Mouse (Mus musculus): ENCODE data around the gene Stip1.
"Not testable (repeated sequence)": the region's sequence is repeated elsewhere in the genome, so short reads cannot be mapped to it uniquely, and the experiment has no call there.

Gene Stip1

DNA sequence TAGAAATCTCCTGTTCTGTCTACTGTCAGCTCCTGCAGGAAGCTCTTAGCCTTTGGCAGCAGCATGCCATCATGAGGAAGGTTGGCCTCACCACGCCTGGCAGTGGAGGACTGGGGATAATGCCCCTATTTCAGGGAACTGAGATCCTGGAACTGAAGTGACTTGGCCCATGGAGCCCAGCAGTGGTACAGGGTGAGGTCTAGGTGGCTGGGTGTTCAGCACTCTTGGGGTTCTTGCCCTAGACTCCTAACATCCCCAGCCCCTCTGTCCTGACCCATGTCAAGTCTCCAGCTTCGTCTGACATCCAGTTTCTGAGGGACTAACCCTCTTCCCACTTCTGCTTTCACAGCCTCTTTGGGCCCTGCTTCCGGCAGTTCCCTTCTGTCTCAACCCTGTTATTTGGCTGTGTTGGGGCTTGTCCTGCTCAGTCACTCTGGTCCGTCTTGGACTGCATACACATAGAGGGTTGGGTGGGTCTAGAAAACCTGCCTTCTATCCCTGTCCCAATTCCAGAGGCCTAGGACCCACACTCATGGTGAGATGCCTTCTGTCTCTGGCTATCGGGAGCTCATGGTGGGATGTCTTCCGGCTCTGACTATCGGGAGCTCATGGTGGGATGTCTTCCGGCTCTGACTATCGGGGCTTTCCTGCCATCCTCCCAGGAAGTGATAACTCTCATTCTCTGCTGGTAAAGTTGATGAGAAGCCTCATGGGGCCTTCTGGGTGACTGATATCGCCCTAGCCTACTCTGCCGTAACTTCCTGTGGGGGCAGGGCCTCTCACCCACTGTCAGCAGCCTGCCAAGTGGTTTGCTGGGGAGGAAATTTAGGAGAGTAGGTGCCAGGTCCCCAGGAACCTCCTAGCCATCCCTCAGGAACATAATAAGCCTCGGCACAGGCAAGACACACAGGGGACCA is 22.0 kb downstream of the Stip1 start:
- DNase-seq (ENCODE audit: low spot score in 2 of 2) = no peak

DNA sequence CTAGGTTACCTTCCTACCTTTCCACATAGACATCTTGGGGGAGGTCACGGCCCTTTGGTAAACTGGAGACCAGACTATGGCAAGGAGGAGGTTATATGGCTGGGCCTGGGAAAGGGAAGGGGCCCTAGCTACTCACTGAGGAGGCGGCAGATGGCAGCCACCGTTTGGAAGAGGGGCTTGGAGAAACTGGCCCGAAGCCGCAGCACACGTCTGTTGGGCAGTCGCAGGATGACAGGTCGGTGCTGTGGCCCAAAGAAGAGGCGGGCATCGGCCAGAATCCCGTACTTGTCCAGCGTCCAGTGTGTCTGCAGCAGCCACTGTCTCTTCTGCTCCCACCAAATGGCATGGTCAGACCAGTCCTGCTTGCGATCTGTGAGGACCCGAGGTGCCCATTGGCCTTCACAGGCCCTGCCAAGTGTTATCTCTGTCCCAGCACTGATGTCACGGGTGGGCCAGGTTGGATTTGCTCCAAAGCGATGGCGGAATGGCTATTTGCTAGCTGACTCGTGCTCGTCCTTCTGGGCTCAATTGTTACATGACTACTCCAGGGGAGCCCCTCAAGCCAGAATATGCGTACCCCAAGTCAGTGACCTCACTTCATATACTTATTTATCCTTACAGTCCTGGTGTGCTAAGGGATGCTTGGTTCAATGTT is 25.2 kb downstream of the Stip1 start:
- DNase-seq (ENCODE audit: low spot score in 2 of 2) = no peak

DNA sequence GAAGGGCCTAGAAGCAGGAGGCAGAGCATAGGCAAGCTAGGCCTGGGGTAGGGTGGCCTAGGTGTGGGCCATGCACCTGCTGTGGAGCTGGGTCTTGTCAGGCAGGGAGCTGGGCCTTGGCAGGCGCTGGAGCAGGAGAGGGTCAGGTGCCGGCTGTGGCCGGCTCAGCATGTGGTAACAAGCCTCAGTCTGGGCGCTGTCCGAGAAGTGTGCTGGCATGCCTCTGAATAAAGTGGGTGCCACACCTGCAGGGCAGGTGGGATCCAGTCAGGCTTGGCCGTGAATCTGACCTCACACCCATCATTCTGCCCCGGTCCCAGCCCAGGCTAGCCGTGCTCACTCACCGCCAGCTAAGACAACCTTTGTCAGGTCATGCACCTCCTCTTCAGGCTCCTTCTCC is 25.8 kb downstream of the Stip1 start:
- DNase-seq (ENCODE audit: low spot score in 2 of 2) = peak; percentile 44 to 78

DNA sequence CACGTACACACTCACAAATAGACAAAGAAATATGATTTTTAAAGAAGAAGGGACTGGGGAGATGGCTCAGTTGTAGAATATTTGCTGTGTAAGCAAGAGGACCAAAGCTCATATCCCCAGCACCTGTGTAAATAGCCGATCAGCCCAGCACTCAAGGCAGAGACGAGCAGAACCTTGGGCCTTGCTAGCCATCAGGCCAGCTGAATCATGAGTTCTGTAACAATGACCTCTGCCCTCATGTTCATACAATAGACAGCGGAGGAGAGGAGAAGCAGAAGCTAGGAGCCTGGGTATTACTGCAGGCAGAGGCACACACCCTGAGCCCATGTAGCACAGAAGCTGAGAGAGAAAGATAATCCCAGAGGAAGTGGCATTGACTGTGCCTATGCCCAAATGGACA is 27.3 kb downstream of the Stip1 start:
- no peak for DNase-seq (ENCODE audit: low spot score in 2 of 2)

DNA sequence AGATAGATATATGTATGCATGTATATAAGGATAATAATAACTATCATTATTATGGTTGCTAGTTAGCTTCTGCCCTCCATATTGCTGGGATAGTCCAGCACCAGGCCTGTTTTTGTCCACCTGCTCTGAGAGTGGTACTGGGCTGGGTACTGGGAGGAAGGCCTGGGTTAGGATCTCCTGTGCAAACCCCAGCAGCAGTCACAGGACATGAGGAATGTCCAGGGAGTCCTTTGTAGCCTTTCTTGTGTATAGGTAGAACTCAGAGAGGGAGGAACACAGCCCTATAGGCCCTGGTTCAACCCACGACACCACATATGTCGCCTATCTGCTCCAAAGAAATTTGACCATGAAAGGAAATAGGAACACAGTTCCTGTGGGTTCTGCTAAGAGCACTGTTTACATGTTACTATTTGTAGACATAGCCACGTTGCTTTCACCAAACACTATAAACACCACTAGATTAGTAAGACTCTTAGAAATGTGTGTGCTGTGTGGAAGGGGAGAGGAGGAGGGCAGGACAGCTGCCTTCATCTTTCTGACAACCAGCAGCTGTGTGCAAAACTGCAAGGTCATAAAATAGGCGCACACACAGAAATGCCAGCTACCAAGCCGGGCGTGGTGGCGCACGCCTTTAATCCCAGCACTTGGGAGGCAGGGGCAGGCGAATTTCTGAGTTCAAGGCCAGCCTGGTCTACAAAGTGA is 32.7 kb downstream of the Stip1 start:
- no peak for DNase-seq (ENCODE audit: low spot score in 2 of 2)

DNA sequence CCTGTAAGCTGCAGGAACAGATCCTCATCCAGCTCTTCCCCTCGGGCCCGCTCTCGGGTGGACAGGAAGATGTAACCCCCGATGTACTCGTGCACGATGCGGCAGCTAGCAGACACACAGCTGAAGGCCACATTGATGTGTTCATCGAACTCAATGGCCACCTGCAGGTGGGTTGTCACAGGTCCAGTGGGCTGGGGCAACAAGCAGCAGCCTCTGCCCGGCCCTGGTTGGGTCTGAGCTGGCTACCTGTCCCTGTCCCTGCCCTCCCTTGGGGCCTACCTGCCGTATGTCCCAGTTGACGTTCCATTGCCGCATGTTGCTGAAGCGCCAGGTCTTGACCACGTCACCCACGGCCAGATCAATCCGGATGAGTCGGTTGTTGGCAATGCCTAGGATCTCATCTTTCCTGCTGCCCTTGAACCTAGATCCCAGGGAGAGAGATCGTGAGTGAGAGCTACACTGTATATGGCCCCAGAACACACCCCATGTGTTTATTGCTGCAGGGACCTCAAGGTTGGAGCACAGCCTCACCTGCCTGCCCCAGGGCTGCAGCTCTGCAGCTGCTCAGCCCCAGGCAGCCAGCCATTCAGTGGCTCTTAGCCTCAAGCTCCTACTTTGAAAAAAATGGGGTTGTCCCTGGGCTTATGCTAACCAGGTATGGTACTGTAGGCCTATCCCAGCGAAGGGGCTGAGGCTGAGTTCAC is 40.3 kb downstream of the Stip1 start:
- no peak for DNase-seq (ENCODE audit: low spot score in 2 of 2)

DNA sequence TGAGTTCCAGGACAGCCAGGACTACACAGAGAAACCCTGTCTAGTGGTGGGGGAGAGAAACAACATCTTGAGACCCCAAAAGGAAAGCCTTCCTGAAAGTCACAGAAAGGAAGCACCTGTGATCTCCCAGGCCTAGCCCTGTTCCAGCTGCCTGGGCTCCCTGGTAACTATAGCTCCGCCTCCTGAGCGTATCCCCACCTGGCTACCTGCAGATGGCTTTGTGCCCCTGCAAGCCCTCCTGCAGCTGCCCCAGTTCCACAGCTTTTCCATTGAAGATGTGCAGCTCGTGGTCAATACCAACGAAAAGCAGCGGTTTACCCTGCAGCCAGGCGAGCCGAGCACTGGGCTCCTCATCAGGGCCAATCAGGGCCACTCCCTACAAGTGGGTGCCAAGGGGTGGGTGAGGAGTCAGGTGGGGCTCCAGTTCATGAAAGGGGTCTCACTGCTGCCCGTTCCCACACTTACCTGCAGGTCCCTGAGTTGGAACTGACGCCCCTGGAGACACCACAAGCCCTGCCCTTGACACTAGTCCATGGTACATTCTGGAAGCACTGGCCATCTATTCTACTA is 42.0 kb downstream of the Stip1 start:
- DNase-seq (ENCODE audit: low spot score in 2 of 2) = no peak

DNA sequence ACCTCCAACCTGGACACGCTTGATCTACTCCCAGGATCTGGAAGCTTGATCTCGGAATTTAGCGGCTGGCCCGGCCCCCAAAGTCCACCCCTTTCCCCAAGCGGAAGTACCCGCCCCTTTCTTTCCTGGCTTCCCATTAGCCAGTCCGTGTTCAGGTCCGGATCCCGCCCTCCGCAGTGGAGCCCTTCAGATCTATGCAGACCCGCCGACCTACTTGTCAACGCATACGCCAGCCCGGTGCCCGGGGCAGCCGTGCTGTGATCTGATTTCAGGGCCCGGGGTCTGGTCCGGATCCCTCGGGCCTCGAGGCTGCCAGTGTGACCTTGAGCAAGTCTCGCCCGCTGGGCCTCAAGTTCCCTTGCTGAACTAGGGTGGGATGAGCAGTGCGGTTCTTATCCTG is 43.8 kb downstream of the Stip1 start, which contains the start of the genes Nudt22 and Trpt1:
Gene Nudt22, minus strand, starts transcription at position 112 of the 400 bp plus-strand sequence.
Gene Trpt1, plus strand, starts transcription at position 126 of the 400 bp plus-strand sequence.
- DNase-seq (ENCODE audit: low spot score in 2 of 2) = peak; percentile 81 to 83

DNA sequence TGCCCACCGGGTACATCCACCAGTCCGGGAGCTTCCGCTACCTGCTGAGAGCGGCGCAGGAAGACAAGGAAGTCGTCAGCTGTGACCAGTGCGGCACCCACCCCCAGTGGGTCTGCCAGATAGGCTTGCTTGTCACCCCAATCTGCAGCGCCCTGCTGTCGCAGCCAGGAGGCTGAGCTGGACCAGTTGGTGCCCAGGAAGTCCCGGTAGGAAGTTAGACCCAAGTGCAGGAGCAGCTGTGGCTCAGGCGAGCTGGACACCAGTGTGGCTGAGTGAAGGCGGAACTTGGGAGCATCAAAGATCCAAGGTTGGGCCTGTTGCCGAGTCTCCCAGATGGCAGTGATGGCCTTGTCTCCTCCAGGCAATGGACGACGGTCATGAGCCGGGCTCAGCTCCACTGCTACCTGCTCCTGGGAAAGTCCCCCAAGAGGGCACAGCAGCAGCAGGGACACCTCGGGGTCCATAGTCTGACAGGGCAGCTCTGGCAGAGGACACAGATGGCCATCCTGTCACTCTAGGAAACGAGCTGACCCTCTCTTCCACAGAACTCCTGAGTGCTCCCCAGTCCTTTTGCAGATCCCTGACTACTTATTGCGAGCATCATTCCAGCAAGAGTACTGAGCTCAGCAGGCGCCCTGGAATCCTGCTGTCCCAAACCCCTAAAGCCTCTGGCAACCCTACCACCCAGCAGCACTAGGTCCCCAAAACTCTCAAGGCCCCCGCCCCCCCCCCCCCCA is 44.3 kb downstream of the Stip1 start:
- DNase-seq (ENCODE audit: low spot score in 2 of 2) = no peak

DNA sequence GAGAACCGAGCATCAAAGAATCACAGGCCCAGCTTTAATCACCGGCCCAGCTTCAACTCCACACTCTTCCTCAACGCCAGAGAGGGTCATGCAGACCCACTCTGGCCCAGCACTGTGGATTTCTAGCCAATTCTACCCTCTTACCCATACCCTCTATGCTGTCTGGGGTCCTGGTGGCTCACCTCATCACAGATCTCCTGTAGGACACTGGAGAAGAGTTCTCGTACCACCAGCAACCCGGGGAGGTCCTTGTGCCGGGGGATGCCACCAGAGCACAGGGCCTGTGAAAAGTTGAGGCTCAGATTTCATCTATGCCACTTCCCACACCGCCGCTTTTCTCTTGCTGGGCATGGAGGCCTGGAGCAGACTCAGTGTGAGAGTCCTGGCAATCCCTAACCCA is 45.3 kb downstream of the Stip1 start:
- DNase-seq (ENCODE audit: low spot score in 2 of 2) = no peak

DNA sequence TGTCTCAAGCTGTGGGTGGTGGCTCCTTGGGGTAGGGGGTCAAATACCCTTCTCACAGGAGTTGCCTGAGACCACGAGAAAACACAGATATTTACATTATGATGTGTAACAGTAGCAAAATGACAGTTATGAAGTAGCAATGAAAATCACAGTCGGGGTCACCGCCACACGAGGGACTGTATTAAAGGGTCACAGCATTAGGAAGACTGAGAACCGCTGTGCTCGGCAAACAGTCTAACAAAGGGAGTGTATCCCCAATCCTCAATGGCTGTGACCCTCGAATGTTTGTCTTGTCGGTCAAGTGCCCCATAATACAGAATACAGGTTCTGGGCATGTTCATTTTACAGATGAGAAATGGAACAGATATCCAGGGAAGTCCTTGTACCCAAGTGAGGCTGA is 45.8 kb downstream of the Stip1 start:
- no peak for DNase-seq (ENCODE audit: low spot score in 2 of 2)

DNA sequence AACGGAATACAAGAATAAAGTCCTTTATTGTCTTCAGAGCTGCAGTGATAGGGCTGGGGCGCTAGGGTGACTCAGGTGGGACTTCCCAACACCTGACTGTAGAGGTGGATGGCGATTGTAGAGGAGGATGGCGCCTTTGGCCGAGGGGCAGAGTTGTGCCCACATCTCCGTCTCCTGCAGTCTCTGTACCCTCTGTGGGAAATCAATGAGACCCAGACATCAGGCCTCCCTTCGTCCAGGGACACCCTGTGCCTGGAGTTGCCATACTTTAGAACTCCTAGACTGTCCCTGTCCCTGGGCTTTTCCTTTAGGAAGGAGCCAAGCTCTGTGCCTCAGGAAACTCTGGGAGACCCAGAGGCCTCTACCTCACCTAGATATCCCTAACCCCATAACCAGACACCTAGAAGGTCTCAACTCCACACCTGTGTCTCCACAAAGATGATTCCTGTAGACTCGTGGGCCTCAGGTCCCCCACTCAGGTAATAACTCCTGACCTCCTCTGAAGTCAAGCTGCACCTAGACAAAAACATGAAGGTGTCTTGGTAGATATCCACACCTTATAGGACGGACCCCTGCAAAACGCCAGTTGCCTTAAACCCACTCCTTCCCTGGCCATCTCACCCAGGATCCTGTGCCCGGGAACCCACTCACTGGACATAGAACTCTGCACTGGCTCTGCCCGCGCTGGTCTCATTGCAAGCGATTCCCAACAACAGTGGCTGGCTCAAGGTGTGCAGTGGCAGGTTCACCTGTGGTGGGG is 46.6 kb downstream of the Stip1 start:
- no peak for DNase-seq (ENCODE audit: low spot score in 2 of 2)

DNA sequence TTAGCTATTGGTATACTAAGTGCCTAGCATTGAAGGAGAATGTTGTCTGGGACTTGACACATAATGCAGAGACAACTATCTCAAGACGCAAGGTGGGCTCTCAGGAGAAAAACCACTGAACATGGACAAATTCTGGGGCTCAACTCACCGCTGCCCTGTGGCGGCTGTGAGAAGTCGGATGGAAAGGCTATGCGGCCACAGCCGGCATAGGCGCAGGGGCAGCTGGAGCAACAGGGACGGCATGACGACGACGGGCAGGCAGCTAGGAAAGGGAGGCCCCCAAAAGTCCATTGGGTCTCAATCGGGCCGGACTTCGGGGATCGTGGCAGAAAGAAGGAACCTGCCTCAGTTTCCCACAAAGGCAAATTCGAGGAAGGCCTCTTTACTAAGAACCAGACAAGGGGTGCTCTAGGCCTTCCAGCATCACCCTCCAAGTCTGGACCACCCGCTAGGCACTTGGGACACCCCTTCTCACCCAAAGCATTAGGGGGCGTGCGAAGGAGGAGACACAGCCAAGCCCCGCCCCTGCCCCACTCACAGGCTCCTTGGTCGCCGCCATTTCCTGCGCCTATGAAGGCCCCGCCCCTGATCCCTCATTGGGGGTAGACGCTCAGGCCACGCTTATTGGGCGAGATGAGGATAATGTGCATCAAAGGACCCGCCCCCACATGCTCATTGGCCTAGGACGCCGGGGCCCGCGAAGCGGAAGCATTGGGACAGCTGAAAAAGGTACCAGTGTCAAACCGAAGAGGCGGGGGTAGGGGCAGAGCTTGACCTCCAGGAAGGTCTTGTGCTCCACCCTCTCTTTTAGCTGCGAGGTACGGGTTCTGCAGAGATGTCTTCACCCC is 47.5 kb downstream of the Stip1 start, which contains the start of gene Dnajc4:
Gene Dnajc4, minus strand, starts transcription at position 562 of the 848 bp plus-strand sequence.
- peak; percentile 89 to 95 for DNase-seq (ENCODE audit: low spot score in 2 of 2)

DNA sequence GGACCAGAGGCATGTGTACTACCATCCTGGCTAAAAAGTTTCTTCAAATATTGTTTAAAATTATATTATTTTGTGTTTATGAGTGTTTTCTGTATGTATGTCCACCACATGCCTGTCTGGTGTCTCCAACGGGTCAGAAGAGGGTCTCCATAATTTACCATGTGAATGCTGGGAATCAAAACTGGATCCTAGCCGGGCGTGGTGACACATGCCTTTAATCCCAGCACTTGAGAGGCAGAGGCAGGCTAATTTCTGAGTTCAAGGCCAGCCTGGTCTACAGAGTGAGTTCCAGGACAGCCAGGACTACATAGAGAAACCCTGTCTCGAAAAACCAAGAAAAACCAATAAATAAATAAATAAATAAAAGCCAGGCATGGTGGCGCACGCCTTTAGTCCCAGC is 48.6 kb downstream of the Stip1 start:
- DNase-seq (ENCODE audit: low spot score in 2 of 2) = not testable (repeated sequence)

DNA sequence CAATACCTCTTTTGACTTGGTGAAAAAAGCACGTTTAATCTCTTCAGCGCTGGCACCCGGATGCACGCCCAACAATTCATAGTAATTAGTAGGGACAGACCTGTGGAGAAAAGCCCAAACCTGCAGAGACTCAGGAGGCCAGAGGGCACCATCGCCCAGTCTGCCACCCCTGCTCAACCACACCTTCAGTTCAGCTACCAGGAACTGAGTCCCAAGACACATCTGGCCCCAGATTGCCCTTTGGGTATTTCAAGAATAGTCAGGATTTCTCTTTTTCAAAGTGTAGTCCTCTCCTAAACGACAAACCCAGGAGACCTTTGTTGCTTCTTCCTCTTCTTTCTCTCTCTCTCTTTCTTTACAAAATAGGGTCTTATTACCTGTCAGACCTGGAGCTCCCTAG is 49.1 kb downstream of the Stip1 start:
- no peak for DNase-seq (ENCODE audit: low spot score in 2 of 2)

DNA sequence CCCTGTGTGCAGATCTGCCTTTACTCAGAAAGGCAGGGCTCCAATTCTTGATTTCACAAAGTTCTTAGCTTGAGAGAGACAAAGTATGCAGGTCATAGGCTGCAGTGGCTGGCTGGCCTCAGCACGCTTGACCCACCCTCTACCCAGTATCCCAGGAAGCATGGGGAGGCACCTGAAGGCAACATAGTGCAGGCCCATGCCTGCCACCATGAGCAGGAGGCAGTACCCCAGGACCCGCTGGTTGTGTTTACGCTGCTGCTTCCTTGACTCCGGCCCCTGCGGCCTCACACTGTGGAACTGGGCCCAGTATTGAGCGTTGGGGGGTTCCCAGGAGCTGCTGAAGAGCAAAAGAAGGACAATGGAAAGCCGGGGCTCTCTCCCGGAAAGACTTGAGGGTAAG is 50.5 kb downstream of the Stip1 start:
- DNase-seq (ENCODE audit: low spot score in 2 of 2) = peak in 1 of 2 experiments; percentile 71

DNA sequence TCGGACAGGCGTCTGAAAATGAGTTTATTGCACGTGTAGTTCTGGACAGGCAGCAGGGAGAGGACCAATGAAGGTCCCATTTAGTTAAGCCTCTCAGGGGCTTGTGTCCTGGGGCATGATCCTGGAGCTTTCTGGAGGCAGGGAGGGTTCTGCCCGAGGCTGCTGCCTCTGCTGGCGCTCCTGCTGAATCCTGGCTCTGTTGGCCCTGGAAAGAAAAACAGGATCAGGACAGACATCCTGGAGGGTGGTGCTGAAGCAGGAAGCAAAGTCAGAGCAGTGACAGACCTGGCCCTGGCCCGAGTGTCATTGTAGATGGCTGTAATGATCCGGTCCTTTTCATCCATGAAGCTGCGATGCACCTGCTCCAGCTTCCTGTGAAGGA is 51.9 kb downstream of the Stip1 start:
- no peak for DNase-seq (ENCODE audit: low spot score in 2 of 2)

DNA sequence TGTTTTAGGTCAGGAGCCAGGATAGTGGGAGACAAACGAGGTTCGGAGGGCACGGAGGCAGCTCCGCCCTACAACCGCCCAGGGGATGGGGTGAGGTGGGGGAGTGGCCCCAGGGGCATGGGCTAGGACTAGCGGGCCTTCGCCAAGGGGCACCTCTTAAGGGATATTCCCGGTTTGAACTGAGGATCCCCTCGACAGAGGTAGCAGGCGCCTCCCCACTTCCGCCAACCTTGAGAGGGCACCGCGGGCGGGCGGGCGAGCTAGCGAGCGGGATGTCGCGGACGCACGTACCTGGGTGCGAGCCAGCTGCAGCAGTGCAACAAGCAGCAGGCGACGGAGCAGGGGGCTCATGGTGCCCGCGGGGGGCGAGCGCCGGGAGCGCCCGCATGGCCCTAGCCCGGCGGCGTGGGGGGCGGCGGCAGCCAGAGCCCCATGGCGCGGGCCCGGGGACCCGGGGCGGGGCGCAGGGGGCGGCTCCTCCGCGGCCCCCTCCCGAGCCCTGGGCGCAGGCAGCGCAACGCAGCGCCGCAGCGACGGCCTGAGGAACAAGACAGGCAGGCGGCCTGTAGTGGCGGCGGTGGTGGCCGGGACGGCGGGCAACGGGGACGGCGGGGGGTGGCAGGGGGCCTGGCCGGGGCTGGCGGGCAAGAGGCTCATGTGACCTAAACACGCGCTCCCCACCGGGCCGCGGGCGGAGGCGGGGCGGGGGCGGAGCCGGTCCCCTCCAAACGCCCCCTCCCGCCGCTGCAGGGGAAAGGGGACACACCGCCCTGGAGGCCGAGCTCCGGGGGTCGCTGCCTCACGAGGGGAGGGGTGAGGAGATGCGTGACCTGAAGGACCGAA is 52.5 kb downstream of the Stip1 start, which contains the start of gene Vegfb:
Gene Vegfb, minus strand, starts transcription at position 591 of the 843 bp plus-strand sequence.
- DNase-seq (ENCODE audit: low spot score in 2 of 2) = peak; percentile 48 to 74
